ENCODE assay signal across 25 mouse cellular contexts in the genomic region with DNA sequence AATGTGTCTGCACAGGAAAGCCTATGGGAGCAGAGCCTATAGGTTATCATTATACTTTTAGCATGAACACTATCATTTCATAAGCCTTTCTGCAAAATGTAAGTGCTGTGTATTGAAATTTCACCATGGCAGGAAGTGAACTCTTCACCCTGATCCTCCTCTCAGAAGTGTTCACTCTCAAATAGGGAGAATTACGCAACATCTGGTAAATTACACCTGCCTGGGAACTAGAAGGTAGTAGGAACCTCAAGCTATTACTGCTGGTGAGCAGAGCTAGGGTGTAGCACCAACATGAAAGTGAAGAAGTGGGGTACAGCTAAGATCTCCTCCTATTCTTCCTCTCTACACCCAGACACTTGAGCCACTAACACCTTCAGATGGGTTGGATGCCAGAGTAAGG.
A peak's percentile ranks its signal among the peaks of the same experiment; 100 is the strongest.
DNase-seq lines count a peak whose midpoint lies in the region; ATAC-seq and TF ChIP-seq lines count a peak whose summit lies in the region.
"Had no signal": no experiment of that assay in that cellular context is flagged by ENCODE, and none has a peak within 500 bp of the region (broad histone marks: within the 10 kb centered on the region; RNA-seq: fewer than 3 reads in every experiment).

No protein-coding gene starts in this region.

- no peak overlapping the region for H3K27ac ChIP-seq in liver, adult 2 months (replicated peaks; ENCODE audit: insufficient read depth, low read depth, low read length)
- no peak overlapping the region for H3K27ac ChIP-seq in liver, postnatal 0 days (ENCODE audit: low read depth)
- no peak overlapping the region for H3K27ac ChIP-seq in intestine, embryonic 15.5 days
- H3K27ac ChIP-seq: embryonic facial prominence, embryonic 10.5 days; embryonic facial prominence, embryonic 12.5 days; forebrain, embryonic 13.5 days had no signal

- no peaks in the 10 kb centered on the region for H3K79me2 ChIP-seq in liver, adult 2 months (ENCODE audit: control insufficient read depth, insufficient read depth, low read length)

- no peak overlapping the region for H3K4me2 ChIP-seq in liver, postnatal 0 days (ENCODE audit: low read depth, low read length)
- H3K4me2 ChIP-seq in intestine, embryonic 15.5 days (replicated peaks): no peak overlapping the region
- H3K4me2 ChIP-seq: embryonic facial prominence, embryonic 12.5 days; forebrain, embryonic 13.5 days had no signal

- no peak for TF ChIP-seq EP300 in liver, postnatal 0 days (IDR thresholded peaks at IDR 0.05; ENCODE audit: low read depth)

- no peaks in the 10 kb centered on the region for H3K9me3 ChIP-seq in liver, postnatal 0 days (ENCODE audit: low read length)
- H3K9me3 ChIP-seq in intestine, embryonic 15.5 days: no peaks in the 10 kb centered on the region
- H3K9me3 ChIP-seq: embryonic facial prominence, embryonic 10.5 days; embryonic facial prominence, embryonic 12.5 days; forebrain, embryonic 13.5 days had no signal

- WGBS in liver, adult 2 months: 82% methylated on average over 1 of the region's 1 CpGs
- 57% methylated on average over 1 of the region's 1 CpGs for WGBS in liver, postnatal 0 days (ENCODE audit: insufficient replicate concordance)
- WGBS in intestine, embryonic 15.5 days: 81% methylated on average over 1 of the region's 1 CpGs

- TF ChIP-seq POLR2A in liver, adult 2 months (IDR thresholded peaks at IDR 0.05; ENCODE audit: extremely low read depth, insufficient read depth, low read length): no peak

- H3K27me3 ChIP-seq in liver, adult 2 months (ENCODE audit: control insufficient read depth, insufficient read depth, low read length): no peaks in the 10 kb centered on the region
- no peaks in the 10 kb centered on the region for H3K27me3 ChIP-seq in liver, postnatal 0 days (ENCODE audit: insufficient read depth, low read length)
- no peaks in the 10 kb centered on the region for H3K27me3 ChIP-seq in intestine, embryonic 15.5 days (replicated peaks)
- H3K27me3 ChIP-seq: CH12.LX; embryonic facial prominence, embryonic 12.5 days; forebrain, embryonic 13.5 days; Patski had no signal

- no peaks in the 10 kb centered on the region for H3K4me1 ChIP-seq in liver, adult 2 months (ENCODE audit: control insufficient read depth, insufficient read depth, low read length)
- H3K4me1 ChIP-seq in liver, postnatal 0 days (ENCODE audit: insufficient read depth): no peaks in the 10 kb centered on the region
- H3K4me1 ChIP-seq in intestine, embryonic 15.5 days (replicated peaks): no peaks in the 10 kb centered on the region
- H3K4me1 ChIP-seq: embryonic facial prominence, embryonic 10.5 days; embryonic facial prominence, embryonic 12.5 days; forebrain, embryonic 13.5 days had no signal

- ATAC-seq in liver, postnatal 0 days: no peak
- ATAC-seq in intestine, embryonic 15.5 days: peak; percentile 59
- ATAC-seq: activated CD4-positive, CD25-positive, alpha-beta regulatory T cell, adult 4 months; CD4-positive, CD25-positive, alpha-beta regulatory T cell, adult 4 months; forebrain, embryonic 13.5 days; Patski had no signal

- no peak overlapping the region for H3K4me3 ChIP-seq in liver, adult 2 months (ENCODE audit: insufficient read depth, low read depth, low read length)
- no peak overlapping the region for H3K4me3 ChIP-seq in liver, postnatal 0 days (ENCODE audit: low read depth, low read length)
- no peak overlapping the region for H3K4me3 ChIP-seq in intestine, embryonic 15.5 days (replicated peaks)
- H3K4me3 ChIP-seq: embryonic facial prominence, embryonic 10.5 days; embryonic facial prominence, embryonic 12.5 days; forebrain, embryonic 13.5 days had no signal

- TF ChIP-seq CTCF in liver, adult 2 months (IDR thresholded peaks at IDR 0.05; ENCODE audit: low read depth, low read length): no peak
- no peak for TF ChIP-seq CTCF in liver, postnatal 0 days (IDR thresholded peaks at IDR 0.05; ENCODE audit: low read depth)

- no peaks in the 10 kb centered on the region for H3K36me3 ChIP-seq in liver, adult 2 months (ENCODE audit: control insufficient read depth, insufficient read depth, low read length)
- no peaks in the 10 kb centered on the region for H3K36me3 ChIP-seq in liver, postnatal 0 days (replicated peaks; ENCODE audit: insufficient read depth, low read length)
- no peaks in the 10 kb centered on the region for H3K36me3 ChIP-seq in intestine, embryonic 15.5 days
- H3K36me3 ChIP-seq: embryonic facial prominence, embryonic 10.5 days; embryonic facial prominence, embryonic 12.5 days; G1E had no signal

- DNase-seq in heart, adult 11 months: peak; percentile 16
- DNase-seq in heart, postnatal 36 days: no peak
- DNase-seq in liver, adult 2 months (ENCODE audit: extremely low read depth, low read depth, low spot score): peak; percentile 27
- no peak for DNase-seq in liver, postnatal 0 days
- peak; percentile 25 for DNase-seq in lung, postnatal 25 days (ENCODE audit: low spot score)
- no peak for DNase-seq in lung, postnatal 4 days
- DNase-seq in left cerebral cortex, postnatal 4 days: no peak
- DNase-seq: adrenal gland, adult 8-10 months; adrenal gland, postnatal 14 days; adrenal gland, postnatal 36 days; B cell, adult 2 months; cerebellum, adult 11-12 months; cerebellum, adult 2 months; cerebellum, adult 9-10 months; cerebellum, postnatal 10 days; cerebellum, postnatal 25 days had no signal

- intact Hi-C loops in heart, postnatal 36 days (cut with DNase I): no loop called here
- intact Hi-C loops in left cerebral cortex, postnatal 4 days (cut with DNase I): no loop called here

- H3K9ac ChIP-seq in liver, adult 2 months (ENCODE audit: low read depth, low read length): no peak overlapping the region
- H3K9ac ChIP-seq in liver, postnatal 0 days (replicated peaks): no peak overlapping the region
- no peak overlapping the region for H3K9ac ChIP-seq in intestine, embryonic 15.5 days
- H3K9ac ChIP-seq: embryonic facial prominence, embryonic 12.5 days; forebrain, embryonic 13.5 days had no signal

Comparison
In these comparisons a context has a peak if more than half of its experiments do, and no peak if none do; other contexts are left out.
1. DNase-seq: peak in heart, adult 11 months (single experiment), liver, adult 2 months (single experiment) and lung, postnatal 25 days (single experiment); none in heart, postnatal 36 days (0 of 2), liver, postnatal 0 days (single experiment), lung, postnatal 4 days (0 of 2) and left cerebral cortex, postnatal 4 days (single experiment).